In the genomic region with DNA sequence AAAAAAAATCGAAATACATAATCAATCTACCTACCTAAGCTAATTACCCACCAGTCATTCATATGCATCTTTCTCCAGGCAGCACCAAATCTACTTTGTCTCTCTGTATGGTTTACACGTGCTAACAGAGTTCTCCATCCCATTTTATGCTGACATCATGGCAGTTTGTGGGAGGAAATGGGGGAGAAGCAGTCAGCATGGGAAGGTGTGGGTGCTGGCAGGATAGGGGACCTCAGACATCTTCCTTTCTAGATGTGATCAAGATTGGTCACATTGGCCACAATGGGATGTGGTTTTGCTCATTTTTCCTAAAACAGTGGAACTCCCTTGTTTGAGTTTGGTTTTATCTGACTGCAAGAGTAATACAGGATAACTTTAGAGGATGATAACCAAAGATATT, we compare ENCODE assay signal across 24 mouse cellular contexts.
DNase-seq lines count a peak whose midpoint lies in the region; ATAC-seq lines count a peak whose summit lies in the region.
"Had no signal": no experiment of that assay in that cellular context is flagged by ENCODE, and none has a peak within 500 bp of the region (broad histone marks: within the 10 kb centered on the region; RNA-seq: fewer than 3 reads in every experiment).

No protein-coding gene starts in this region.

- ATAC-seq in common myeloid progenitor, adult 5-6 weeks (replicated peaks; ENCODE audit: low read depth, poor library complexity, severe bottlenecking): peak; percentile 87
- ATAC-seq in hematopoietic stem cell, adult 5-6 weeks (replicated peaks in 1 of 2; ENCODE audit: insufficient read depth in 1 of 2, low FRiP score in 2 of 2, low TSS enrichment in 1 of 2, low read depth in 1 of 2, poor library complexity in 2 of 2, severe bottlenecking in 2 of 2): peak; percentile 86 to 88
- ATAC-seq: activated CD4-positive, CD25-positive, alpha-beta regulatory T cell, adult 4 months; CD4-positive, CD25-positive, alpha-beta regulatory T cell, adult 4 months; forebrain, embryonic 13.5 days; forebrain, embryonic 15.5 days; forebrain, postnatal 0 days; Patski had no signal

- H3K27me3 ChIP-seq in embryonic facial prominence, embryonic 10.5 days (replicated peaks; ENCODE audit: low read depth, poor library complexity, severe bottlenecking): no peaks in the 10 kb centered on the region
- H3K27me3 ChIP-seq: CH12.LX; embryonic facial prominence, embryonic 12.5 days; forebrain, embryonic 13.5 days; forebrain, embryonic 15.5 days; Patski had no signal

- H3K9me3 ChIP-seq in embryonic facial prominence, embryonic 10.5 days: no peaks in the 10 kb centered on the region
- H3K9me3 ChIP-seq: embryonic facial prominence, embryonic 12.5 days; forebrain, embryonic 13.5 days; forebrain, embryonic 15.5 days had no signal

- no peaks in the 10 kb centered on the region for H3K36me3 ChIP-seq in embryonic facial prominence, embryonic 10.5 days (replicated peaks)
- H3K36me3 ChIP-seq: embryonic facial prominence, embryonic 12.5 days; forebrain, embryonic 15.5 days; G1E had no signal

- peaks cover 11% of the 10 kb centered on the region for H3K4me1 ChIP-seq in embryonic facial prominence, embryonic 10.5 days
- H3K4me1 ChIP-seq: embryonic facial prominence, embryonic 12.5 days had no signal

- peak; percentile 2 for DNase-seq in 416B (ENCODE audit: low read depth)
- DNase-seq in adrenal gland, adult 18-20 months (ENCODE audit: low spot score in 2 of 2): no peak
- no peak for DNase-seq in thymus, postnatal 25 days
- no peak for DNase-seq in embryonic facial prominence, embryonic 10.5 days (ENCODE audit: low spot score)
- DNase-seq: adrenal gland, adult 2 months; adrenal gland, postnatal 10 days; adrenal gland, postnatal 25 days; cerebellum, adult 11-12 months; cerebellum, adult 2 months; cerebellum, adult 9-10 months; cerebellum, postnatal 10 days; cerebellum, postnatal 25 days; embryo, embryonic 11 days; forebrain, postnatal 0 days had no signal

- no peak overlapping the region for H3K4me3 ChIP-seq in embryonic facial prominence, embryonic 10.5 days
- H3K4me3 ChIP-seq: embryonic facial prominence, embryonic 12.5 days; forebrain, embryonic 13.5 days; forebrain, embryonic 15.5 days had no signal

- H3K27ac ChIP-seq in embryonic facial prominence, embryonic 10.5 days (replicated peaks): no peak overlapping the region
- H3K27ac ChIP-seq: embryonic facial prominence, embryonic 12.5 days; forebrain, embryonic 13.5 days; forebrain, embryonic 15.5 days had no signal

- 69% methylated on average over 2 of the region's 2 CpGs for WGBS in embryonic facial prominence, embryonic 10.5 days
